ENCODE assay signal across 8 mouse cellular contexts in genomic region chr12:69159578-69159940, GRCm38 (mm10). TPM values are rescaled to one million over a fixed set of nuclear protein-coding genes. Genes with fewer than 3 reads are reported as not detected.
DNase-seq lines count a peak whose midpoint lies in the region; ATAC-seq lines count a peak whose summit lies in the region.

No protein-coding gene starts in this region.

- peaks cover 5% of the 10 kb centered on the region; the same call in 1 of the 2 replicates for H3K36me3 ChIP-seq in stomach, embryonic 15.5 days

- no peaks in the 10 kb centered on the region for H3K9me3 ChIP-seq in stomach, embryonic 15.5 days

- H3K4me3 ChIP-seq in stomach, embryonic 15.5 days (replicated peaks), result peak overlapping the region; percentile 73; the same call in 1 of the 2 replicates

- H3K27me3 ChIP-seq in stomach, embryonic 15.5 days (replicated peaks), result no peaks in the 10 kb centered on the region

- H3K4me1 ChIP-seq in stomach, embryonic 15.5 days, result 0 out of 2 replicates have a peak, but pooled peaks cover 3% of the 10 kb centered on the region

- peak; percentile 49 for ATAC-seq in erythroid progenitor cell, adult 5-6 weeks (replicated peaks; ENCODE audit: low FRiP score, poor library complexity, severe bottlenecking)
- peak; percentile 52 for ATAC-seq in inflammation-experienced regulatory T-cells, adult 6 months
- no peak for ATAC-seq in stomach, embryonic 15.5 days (ENCODE audit: insufficient read depth, low FRiP score, low read depth)

- H3K9ac ChIP-seq in stomach, embryonic 15.5 days, result no peak overlapping the region

- no peak overlapping the region; the same call in 1 of the 2 replicates for H3K27ac ChIP-seq in stomach, embryonic 15.5 days

- peak overlapping the region; percentile 35; the same call in 1 of the 2 replicates for H3K4me2 ChIP-seq in stomach, embryonic 15.5 days

- DNase-seq in layer of hippocampus, adult 9-10 months (ENCODE audit: low spot score), result peak; percentile 54
- no peak for DNase-seq in layer of hippocampus, postnatal 10 days (ENCODE audit: low spot score in 2 of 2)
- DNase-seq in Muller cell, postnatal 12 days (ENCODE audit: inconsistent ontology term), result peak; percentile 92
- peak; percentile 39 for DNase-seq in lung, postnatal 25 days (ENCODE audit: low spot score)
- no peak for DNase-seq in layer of hippocampus, postnatal 36 days

- 3% methylated on average over 9 of the region's 9 CpGs for WGBS in stomach, embryonic 15.5 days

RNA-seq across cellular contexts. Expression of gene Rps29, which starts 0.6 kb away (rescaled TPM):
- 1,000 to 10,000 TPM; 1,110 to 1,201 TPM for total RNA-seq in layer of hippocampus, postnatal 10 days (2021)
- 901 and 1,018 TPM in 2 replicates for total RNA-seq in erythroid progenitor cell, adult 5-6 weeks (2015; ENCODE audit: low replicate concordance)
- 424 and 1,088 TPM in 2 replicates for total RNA-seq in erythroid progenitor cell, adult 5-6 weeks (2017; ENCODE audit: low replicate concordance)
- 1,000 to 10,000 TPM; 2,056 to 4,231 (median 2,807) TPM for polyA plus RNA-seq in inflammation-experienced regulatory T-cells, adult 6 months (2017; shearing (Covaris generic))
- polyA plus RNA-seq in stomach, embryonic 15.5 days (2015; fragmentation: Nextera tagmentation; extraction: Ambion mirVana), result 1,494 and 1,720 TPM in 2 replicates
- 1,000 to 10,000 TPM; 1,096 to 1,116 TPM for total RNA-seq in layer of hippocampus, postnatal 36 days (2021)

RNA-seq across cellular contexts. Expression of gene Lrr1, which starts 9.1 kb away (rescaled TPM):
- total RNA-seq in layer of hippocampus, postnatal 10 days (2021), result under 1 TPM; 0.80 to 0.85 TPM
- total RNA-seq in erythroid progenitor cell, adult 5-6 weeks (2015; ENCODE audit: low replicate concordance), result 27.0 and 43.2 TPM in 2 replicates
- 24.3 and 24.6 TPM in 2 replicates for total RNA-seq in erythroid progenitor cell, adult 5-6 weeks (2017; ENCODE audit: low replicate concordance)
- 1 to 10 TPM in 2 of 3 experiments, not detected in 1; 1.5 to 8.2 TPM for polyA plus RNA-seq in inflammation-experienced regulatory T-cells, adult 6 months (2017; shearing (Covaris generic))
- 19.3 and 19.9 TPM in 2 replicates for polyA plus RNA-seq in stomach, embryonic 15.5 days (2015; fragmentation: Nextera tagmentation; extraction: Ambion mirVana)
- not detected for total RNA-seq in layer of hippocampus, postnatal 36 days (2021)

RNA-seq across cellular contexts. Expression of gene Rpl36al, which starts 24.3 kb away (rescaled TPM):
- 100 to 1,000 TPM; 243 to 248 TPM for total RNA-seq in layer of hippocampus, postnatal 10 days (2021)
- total RNA-seq in erythroid progenitor cell, adult 5-6 weeks (2015; ENCODE audit: low replicate concordance), result 169 and 235 TPM in 2 replicates
- total RNA-seq in erythroid progenitor cell, adult 5-6 weeks (2017; ENCODE audit: low replicate concordance), result 180 and 196 TPM in 2 replicates
- polyA plus RNA-seq in inflammation-experienced regulatory T-cells, adult 6 months (2017; shearing (Covaris generic)), result 100 to 1,000 TPM; 533 to 565 (median 537) TPM
- polyA plus RNA-seq in stomach, embryonic 15.5 days (2015; fragmentation: Nextera tagmentation; extraction: Ambion mirVana), result 720 and 730 TPM in 2 replicates
- 100 to 1,000 TPM; 186 to 194 TPM for total RNA-seq in layer of hippocampus, postnatal 36 days (2021)

RNA-seq across cellular contexts. Expression of gene Mgat2, which starts 24.4 kb away (rescaled TPM):
- 10 to 100 TPM; 34.9 to 35.3 TPM for total RNA-seq in layer of hippocampus, postnatal 10 days (2021)
- 19.3 and 19.5 TPM in 2 replicates for total RNA-seq in erythroid progenitor cell, adult 5-6 weeks (2015; ENCODE audit: low replicate concordance)
- 15.9 and 22.3 TPM in 2 replicates for total RNA-seq in erythroid progenitor cell, adult 5-6 weeks (2017; ENCODE audit: low replicate concordance)
- 10 to 100 TPM; 17.8 to 27.9 (median 21.1) TPM for polyA plus RNA-seq in inflammation-experienced regulatory T-cells, adult 6 months (2017; shearing (Covaris generic))
- polyA plus RNA-seq in stomach, embryonic 15.5 days (2015; fragmentation: Nextera tagmentation; extraction: Ambion mirVana), result 63.6 and 67.4 TPM in 2 replicates
- total RNA-seq in layer of hippocampus, postnatal 36 days (2021), result 10 to 100 TPM; 27.0 to 29.3 TPM

RNA-seq across cellular contexts. Expression of gene Gm49383, which starts 37.3 kb away (rescaled TPM):
- 1 to 10 TPM; 4.0 to 6.5 TPM for total RNA-seq in layer of hippocampus, postnatal 10 days (2021)
- total RNA-seq in erythroid progenitor cell, adult 5-6 weeks (2015; ENCODE audit: low replicate concordance), result 4.7 TPM in 1 of 2 replicates, not detected in the other
- total RNA-seq in erythroid progenitor cell, adult 5-6 weeks (2017; ENCODE audit: low replicate concordance), result 22.2 and 23.9 TPM in 2 replicates
- 10 to 100 TPM in 1 of 3 experiments, 1 to 10 TPM in 2; 6.9 to 16.1 (median 8.8) TPM for polyA plus RNA-seq in inflammation-experienced regulatory T-cells, adult 6 months (2017; shearing (Covaris generic))
- polyA plus RNA-seq in stomach, embryonic 15.5 days (2015; fragmentation: Nextera tagmentation; extraction: Ambion mirVana), result 26.4 and 28.3 TPM in 2 replicates
- 1 to 10 TPM; 5.7 to 5.9 TPM for total RNA-seq in layer of hippocampus, postnatal 36 days (2021)

Comparison
In these comparisons a context has a peak if more than half of its experiments do, and no peak if none do; other contexts are left out.
1. DNase-seq: peak in layer of hippocampus, adult 9-10 months (single experiment), Muller cell, postnatal 12 days (single experiment) and lung, postnatal 25 days (single experiment); none in layer of hippocampus, postnatal 10 days (0 of 2) and layer of hippocampus, postnatal 36 days (0 of 2).
2. RNA of gene Lrr1, which starts 9.1 kb away (total RNA-seq): 24.3 to 43.2 TPM in erythroid progenitor cell, adult 5-6 weeks; 0.80 to 0.85 TPM in layer of hippocampus, postnatal 10 days and not detected in layer of hippocampus, postnatal 36 days; every median in the first group is over 10 times any median in the second.